In the genomic region with DNA sequence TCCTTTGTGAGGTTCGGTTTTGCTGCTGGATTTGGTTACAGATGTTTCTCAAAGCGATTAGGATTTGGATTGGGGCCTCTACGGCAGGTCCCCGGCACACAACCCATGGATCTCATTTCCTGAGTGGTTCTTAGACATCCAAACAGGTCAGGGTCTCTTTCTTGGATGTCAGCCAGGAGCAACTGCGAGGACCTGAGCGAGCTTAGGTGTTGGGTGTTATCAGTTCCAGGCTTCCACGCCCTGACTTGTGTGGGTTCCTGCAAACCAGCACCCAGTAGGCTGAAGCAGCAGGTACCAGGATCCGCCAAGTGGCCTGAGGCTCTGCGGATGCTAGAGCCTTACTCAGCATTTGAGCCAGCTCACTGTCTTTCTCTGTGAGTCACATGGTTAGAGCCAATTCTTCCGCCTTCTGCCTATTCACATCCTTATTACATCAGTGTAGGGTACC, we compare ENCODE assay signal across 8 mouse cellular contexts.
DNase-seq lines count a peak whose midpoint lies in the region; ATAC-seq and TF ChIP-seq lines count a peak whose summit lies in the region.

No protein-coding gene starts in this region.

- no peaks in the 10 kb centered on the region for H3K79me2 ChIP-seq in myocyte (ENCODE audit: control insufficient read depth, insufficient read depth)

- H3K4me2 ChIP-seq in limb, embryonic 15.5 days = peak overlapping the region; percentile 63
- H3K4me2 ChIP-seq in myocyte (ENCODE audit: low read depth) = peak overlapping the region; percentile 91

- peak overlapping the region; percentile 7 for H3K9ac ChIP-seq in limb, embryonic 15.5 days

- peaks cover 15% of the 10 kb centered on the region for H3K27me3 ChIP-seq in embryonic facial prominence, embryonic 10.5 days (replicated peaks; ENCODE audit: low read depth, poor library complexity, severe bottlenecking)
- no peaks in the 10 kb centered on the region for H3K27me3 ChIP-seq in limb, embryonic 15.5 days
- H3K27me3 ChIP-seq in myocyte (ENCODE audit: control insufficient read depth, insufficient read depth, insufficient read length) = no peaks in the 10 kb centered on the region

- no peaks in the 10 kb centered on the region for H3K36me3 ChIP-seq in embryonic facial prominence, embryonic 10.5 days (replicated peaks)
- no peaks in the 10 kb centered on the region for H3K36me3 ChIP-seq in limb, embryonic 15.5 days
- H3K36me3 ChIP-seq in myocyte (ENCODE audit: control insufficient read depth, insufficient read depth) = no peaks in the 10 kb centered on the region

- TF ChIP-seq POLR2A in myocyte (IDR thresholded peaks at IDR 0.05; ENCODE audit: insufficient read length, low read depth) = no peak

- peak overlapping the region; percentile 65 for H3K27ac ChIP-seq in embryonic facial prominence, embryonic 10.5 days (replicated peaks)
- H3K27ac ChIP-seq in limb, embryonic 15.5 days = no peak overlapping the region

- peaks cover 9% of the 10 kb centered on the region for H3K4me1 ChIP-seq in embryonic facial prominence, embryonic 10.5 days
- H3K4me1 ChIP-seq in limb, embryonic 15.5 days = peaks cover 4% of the 10 kb centered on the region

- DNase-seq in MEL-GATA-1-ER (ENCODE audit: extremely low read depth, low read depth) = peak; percentile 49
- DNase-seq in embryonic facial prominence, embryonic 10.5 days (ENCODE audit: low spot score) = peak; percentile 29
- peak; percentile 20 for DNase-seq in heart, postnatal 4 days
- DNase-seq in thymus, postnatal 25 days = peak; percentile 22
- no peak for DNase-seq in urinary bladder, postnatal 25 days (ENCODE audit: low spot score)

- no peaks in the 10 kb centered on the region for H3K9me3 ChIP-seq in embryonic facial prominence, embryonic 10.5 days
- no peaks in the 10 kb centered on the region for H3K9me3 ChIP-seq in limb, embryonic 15.5 days

- H3K4me3 ChIP-seq in embryonic facial prominence, embryonic 10.5 days = peak overlapping the region; percentile 55
- H3K4me3 ChIP-seq in limb, embryonic 15.5 days = peak overlapping the region; percentile 47
- peak overlapping the region; percentile 19 for H3K4me3 ChIP-seq in myocyte

- WGBS in embryonic facial prominence, embryonic 10.5 days = 35% methylated on average over 10 of the region's 10 CpGs
- WGBS in limb, embryonic 15.5 days = 21% methylated on average over 10 of the region's 10 CpGs

- no peak overlapping the region for H3ac ChIP-seq in myocyte (ENCODE audit: control insufficient read depth, insufficient read length)

- ATAC-seq in CD4-positive, CD25-positive, alpha-beta regulatory T cell, adult 4 months = peak; percentile 18
- ATAC-seq in limb, embryonic 15.5 days (ENCODE audit: insufficient number of reproducible peaks, low FRiP score, low TSS enrichment, low read depth) = no peak

TF ChIP-seq in myocyte, 11 proteins besides CTCF, POLR2A, EP300 and RAD21:
- no peak for TF ChIP-seq REST (IDR thresholded peaks at IDR 0.05; ENCODE audit: insufficient read depth, insufficient read length)
- no peak for TF ChIP-seq CEBPB (IDR thresholded peaks at IDR 0.05; ENCODE audit: insufficient read depth, poor library complexity, severe bottlenecking)
- TF ChIP-seq TCF3 (IDR thresholded peaks at IDR 0.05; ENCODE audit: insufficient read length, low read depth) = no peak
- no peak for TF ChIP-seq TCF12 (IDR thresholded peaks at IDR 0.05; ENCODE audit: insufficient read depth, poor library complexity, severe bottlenecking)
